Mouse (Mus musculus) midbrain, embryonic 15.5 days (tissue): ENCODE data around the gene Sec61b. TPM values are rescaled to one million over a fixed set of nuclear protein-coding genes. Genes with fewer than 3 reads are reported as not detected.
A peak's percentile ranks its signal among the peaks of the same experiment; 100 is the strongest.

Experiments used
- ATAC-seq: fragments of 200-750 bp; cut with Nextera tagmentation; replicated peaks from 2 replicates; pipeline ENCODE4 v1.8.0; 2017; ENCODE audit warnings: moderate TSS enrichment
- H3K27ac ChIP-seq: fragments of 300-500 bp; sonication (generic); 2 replicates; pipeline ENCODE4 v1.5.1; 2015; ENCODE audit warnings: mild to moderate bottlenecking, inconsistent platforms
- H3K27me3 ChIP-seq: fragments of 300-500 bp; sonication (generic); replicated peaks from 2 replicates; pipeline ENCODE4 v1.6.1; 2015; ENCODE audit warnings: inconsistent platforms
- H3K36me3 ChIP-seq: fragments of 300-500 bp; sonication (generic); replicated peaks from 2 replicates; pipeline ENCODE4 v1.6.1; 2015; ENCODE audit warnings: inconsistent platforms
- H3K4me1 ChIP-seq: fragments of 300-500 bp; sonication (generic); 2 replicates; pipeline ENCODE4 v1.6.1; 2015; ENCODE audit warnings: inconsistent platforms
- H3K4me2 ChIP-seq: fragments of 300-500 bp; sonication (generic); 2 replicates; pipeline ENCODE4 v1.6.1; 2015; ENCODE audit warnings: inconsistent platforms, mild to moderate bottlenecking, moderate library complexity
- H3K4me3 ChIP-seq: fragments of 300-500 bp; sonication (generic); 2 replicates; pipeline ENCODE4 v1.5.1; 2015; ENCODE audit warnings: mild to moderate bottlenecking, inconsistent platforms
- H3K9ac ChIP-seq: fragments of 300-500 bp; sonication (generic); 2 replicates; pipeline ENCODE4 v1.6.1; 2015; ENCODE audit warnings: mild to moderate bottlenecking, inconsistent platforms
- H3K9me3 ChIP-seq: fragments of 300-500 bp; sonication (generic); 2 replicates; pipeline ENCODE4 v1.6.1; 2016; ENCODE audit warnings: inconsistent platforms
- WGBS: fragments of 180-500 bp; shearing (Covaris S2); methylation state at CpG from one replicate; pipeline ENCODE4 v1.1.7; 2015; ENCODE audit warnings: mixed read lengths; 5-methylcytosine and 5-hydroxymethylcytosine counted together
- polyA plus RNA-seq: library from polyadenylated mRNA; unstranded; fragments of >200 nt; fragmentation: Nextera tagmentation; extraction: Ambion mirVana; gene quantifications from 2 replicates; pipeline ENCODE4 v1.2.1, GENCODE M21; 2015

Gene Sec61b
- polyA plus RNA-seq, 1 experiment from 2014 or later: 244 TPM

GRCm38 (mm10) chr4:47448526-47448925, 25.9 kb upstream of the Sec61b start:
- H3K4me3 ChIP-seq: no peak overlapping the region
- no peak overlapping the region for H3K27ac ChIP-seq
- 92% methylated on average over 3 of the region's 3 CpGs for WGBS
- H3K4me2 ChIP-seq: no peak overlapping the region
- ATAC-seq: no peak
- H3K36me3 ChIP-seq: no peaks in the 10 kb centered on the region
- H3K9ac ChIP-seq: no peak overlapping the region
- no peaks in the 10 kb centered on the region for H3K9me3 ChIP-seq
- H3K27me3 ChIP-seq: no peaks in the 10 kb centered on the region
- H3K4me1 ChIP-seq: 0 out of 2 replicates have a peak, but pooled peaks cover 2% of the 10 kb centered on the region

GRCm38 (mm10) chr4:47449116-47449515, 25.3 kb upstream of the Sec61b start:
- Histone ChIP-seq H3K4me3 (no peak overlapping the region), H3K27me3 (no peaks in the 10 kb centered on the region), H3K9me3 (no peaks in the 10 kb centered on the region), H3K4me1 (0 out of 2 replicates have a peak, but pooled peaks cover 2% of the 10 kb centered on the region), H3K36me3 (no peaks in the 10 kb centered on the region), H3K4me2 (no peak overlapping the region), H3K9ac (no peak overlapping the region), H3K27ac (no peak overlapping the region)
- 59% methylated on average over 5 of the region's 5 CpGs for WGBS
- ATAC-seq: no peak

GRCm38 (mm10) chr4:47449586-47450522, 24.6 kb upstream of the Sec61b start:
- H3K36me3 ChIP-seq: no peaks in the 10 kb centered on the region
- no peaks in the 10 kb centered on the region for H3K27me3 ChIP-seq
- H3K9me3 ChIP-seq: no peaks in the 10 kb centered on the region
- H3K9ac ChIP-seq: no peak overlapping the region
- ATAC-seq: no peak
- H3K4me2 ChIP-seq: peak overlapping the region; percentile 21; the same call in 1 of the 2 replicates
- H3K27ac ChIP-seq: no peak overlapping the region
- H3K4me1 ChIP-seq: 0 out of 2 replicates have a peak, but pooled peaks cover 2% of the 10 kb centered on the region
- 12% methylated on average over 18 of the region's 18 CpGs for WGBS
- H3K4me3 ChIP-seq: no peak overlapping the region

- H3K4me2 ChIP-seq: no peak overlapping the region
- H3K9me3 ChIP-seq: no peaks in the 10 kb centered on the region
- H3K4me1 ChIP-seq: no peaks in the 10 kb centered on the region; the same call in 1 of the 2 replicates
- no peak for ATAC-seq
- H3K4me3 ChIP-seq: no peak overlapping the region
- no peak overlapping the region for H3K9ac ChIP-seq
- WGBS: 97% methylated on average over 2 of the region's 2 CpGs
- no peaks in the 10 kb centered on the region for H3K27me3 ChIP-seq
- no peak overlapping the region for H3K27ac ChIP-seq
- H3K36me3 ChIP-seq: peaks cover 49% of the 10 kb centered on the region
These were observed 7.3 kb upstream of the Sec61b start for GRCm38 (mm10) chr4:47467196-47467595.

GRCm38 (mm10) chr4:47473586-47473967, 881 bp upstream of the Sec61b start:
- peak overlapping the region; percentile 85 for H3K4me3 ChIP-seq
- peak overlapping the region; percentile 78 for H3K4me2 ChIP-seq
- H3K27ac ChIP-seq: peak overlapping the region; percentile 96
- H3K9me3 ChIP-seq: no peaks in the 10 kb centered on the region
- 2% methylated on average over 10 of the region's 14 CpGs for WGBS
- no peaks in the 10 kb centered on the region for H3K27me3 ChIP-seq
- peaks cover 47% of the 10 kb centered on the region for H3K36me3 ChIP-seq
- ATAC-seq: peak; percentile 38
- peak overlapping the region; percentile 91 for H3K9ac ChIP-seq
- peaks cover 26% of the 10 kb centered on the region for H3K4me1 ChIP-seq

- Histone ChIP-seq H3K36me3 (peaks cover 40% of the 10 kb centered on the region), H3K27me3 (no peaks in the 10 kb centered on the region), H3K9me3 (no peaks in the 10 kb centered on the region), H3K4me3 (peak overlapping the region; percentile 85), H3K4me2 (peak overlapping the region; percentile 78), H3K4me1 (peaks cover 26% of the 10 kb centered on the region), H3K27ac (peak overlapping the region; percentile 96), H3K9ac (peak overlapping the region; percentile 91)
- 14% methylated on average over 31 of the region's 31 CpGs for WGBS
- no peak for ATAC-seq
These were observed 529 bp downstream of the Sec61b start for GRCm38 (mm10) chr4:47474730-47475643.

- 96% methylated on average over 6 of the region's 6 CpGs for WGBS
- no peaks in the 10 kb centered on the region for H3K9me3 ChIP-seq
- H3K9ac ChIP-seq: no peak overlapping the region
- H3K4me1 ChIP-seq: peaks cover 23% of the 10 kb centered on the region
- ATAC-seq: no peak
- H3K27me3 ChIP-seq: no peaks in the 10 kb centered on the region
- H3K27ac ChIP-seq: no peak overlapping the region
- H3K4me2 ChIP-seq: no peak overlapping the region
- no peak overlapping the region for H3K4me3 ChIP-seq
- peaks cover 37% of the 10 kb centered on the region for H3K36me3 ChIP-seq
These were observed 3.1 kb downstream of the Sec61b start for GRCm38 (mm10) chr4:47477539-47477938.

- Histone ChIP-seq H3K27ac (no peak overlapping the region), H3K9ac (no peak overlapping the region), H3K27me3 (no peaks in the 10 kb centered on the region), H3K4me2 (no peak overlapping the region), H3K9me3 (no peaks in the 10 kb centered on the region), H3K4me1 (peaks cover 14% of the 10 kb centered on the region), H3K4me3 (no peak overlapping the region), H3K36me3 (peaks cover 45% of the 10 kb centered on the region)
- ATAC-seq: no peak
- 92% methylated on average over 13 of the region's 13 CpGs for WGBS
These were observed 5.6 kb downstream of the Sec61b start for GRCm38 (mm10) chr4:47480095-47480494.

GRCm38 (mm10) chr4:47480576-47480975, 6.1 kb downstream of the Sec61b start:
- no peak overlapping the region for H3K9ac ChIP-seq
- no peak overlapping the region for H3K4me3 ChIP-seq
- no peaks in the 10 kb centered on the region for H3K9me3 ChIP-seq
- H3K4me1 ChIP-seq: peaks cover 9% of the 10 kb centered on the region
- WGBS: 92% methylated on average over 9 of the region's 9 CpGs
- no peak overlapping the region for H3K4me2 ChIP-seq
- peaks cover 45% of the 10 kb centered on the region for H3K36me3 ChIP-seq
- no peak for ATAC-seq
- no peaks in the 10 kb centered on the region for H3K27me3 ChIP-seq
- no peak overlapping the region for H3K27ac ChIP-seq

GRCm38 (mm10) chr4:47491243-47491642, 16.8 kb downstream of the Sec61b start:
- Histone ChIP-seq H3K4me2 (no peak overlapping the region), H3K27ac (no peak overlapping the region), H3K9me3 (no peaks in the 10 kb centered on the region), H3K36me3 (no peaks in the 10 kb centered on the region), H3K4me3 (no peak overlapping the region), H3K27me3 (no peaks in the 10 kb centered on the region), H3K9ac (no peak overlapping the region), H3K4me1 (peaks cover 9% of the 10 kb centered on the region)
- WGBS: 77% methylated on average over 6 of the region's 6 CpGs
- no peak for ATAC-seq

- H3K27me3 ChIP-seq: no peaks in the 10 kb centered on the region
- H3K9me3 ChIP-seq: no peaks in the 10 kb centered on the region
- 36% methylated on average over 12 of the region's 12 CpGs for WGBS
- no peaks in the 10 kb centered on the region for H3K36me3 ChIP-seq
- H3K27ac ChIP-seq: peak overlapping the region; percentile 48; the same call in 1 of the 2 replicates
- H3K4me1 ChIP-seq: peaks cover 9% of the 10 kb centered on the region
- no peak overlapping the region for H3K4me3 ChIP-seq
- ATAC-seq: peak; percentile 77
- H3K4me2 ChIP-seq: no peak overlapping the region
- no peak overlapping the region for H3K9ac ChIP-seq
These were observed 18.0 kb downstream of the Sec61b start for GRCm38 (mm10) chr4:47492311-47493086.
